Mouse (Mus musculus) granulocyte monocyte progenitor cell, adult 5-6 weeks (primary cell): Measurements from ENCODE around the gene Frat2. TPM values are rescaled to one million over a fixed set of nuclear protein-coding genes. Genes with fewer than 3 reads are reported as not detected.

Source experiments
- ATAC-seq: replicated peaks from 2 replicates; pipeline ENCODE4 v1.8.0; 2016; ENCODE audit warnings: mild to moderate bottlenecking, moderate TSS enrichment, inconsistent platforms; ENCODE audit not compliant: poor library complexity, severe bottlenecking
- total RNA-seq, 2 experiments: library from RNA; stranded (forward) in 1 of 2; stranded (reverse) in 1 of 2; fragments of 200-712, 200-1000 nt in 1 of 2; fragments of >200 nt in 1 of 2; fragmentation: Nextera tagmentation in 1 of 2; gene quantifications; 2 replicates each; pipeline ENCODE4 v1.2.3; 2014 to 2017

The Frat2 gene
- total RNA-seq, 2 experiments from 2014 or later: 18.9 to 33.4 TPM

- ATAC-seq: no peak
Measured at GRCm38 (mm10) chr19:41826529-41826928, 21.4 kb downstream of the Frat2 start.

- peak; percentile 59 for ATAC-seq
Measured at GRCm38 (mm10) chr19:41824950-41825349, 23.0 kb downstream of the Frat2 start.

- no peak for ATAC-seq
Measured at GRCm38 (mm10) chr19:41822589-41822988, 25.3 kb downstream of the Frat2 start.

DNA sequence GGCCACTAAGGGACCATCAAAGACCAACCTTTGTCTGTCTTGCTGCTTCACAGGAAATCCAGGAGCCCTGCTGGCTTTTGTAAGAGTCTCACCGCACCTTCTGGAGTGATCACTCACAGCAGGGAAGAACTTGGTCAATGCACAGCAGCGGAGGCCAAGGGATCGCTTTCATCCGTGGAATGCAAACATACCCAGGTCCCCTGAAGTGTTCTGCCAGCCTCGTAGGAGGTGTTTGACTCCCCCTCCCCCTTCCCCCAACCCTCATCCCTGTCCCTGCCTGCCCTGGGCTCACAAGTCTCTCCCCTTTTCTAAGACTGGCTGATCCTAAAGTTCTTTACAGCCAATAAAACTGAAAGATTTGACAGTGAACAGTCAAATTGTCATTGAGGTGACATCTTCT lies 26.5 kb downstream of the Frat2 start:
- ATAC-seq: no peak

DNA sequence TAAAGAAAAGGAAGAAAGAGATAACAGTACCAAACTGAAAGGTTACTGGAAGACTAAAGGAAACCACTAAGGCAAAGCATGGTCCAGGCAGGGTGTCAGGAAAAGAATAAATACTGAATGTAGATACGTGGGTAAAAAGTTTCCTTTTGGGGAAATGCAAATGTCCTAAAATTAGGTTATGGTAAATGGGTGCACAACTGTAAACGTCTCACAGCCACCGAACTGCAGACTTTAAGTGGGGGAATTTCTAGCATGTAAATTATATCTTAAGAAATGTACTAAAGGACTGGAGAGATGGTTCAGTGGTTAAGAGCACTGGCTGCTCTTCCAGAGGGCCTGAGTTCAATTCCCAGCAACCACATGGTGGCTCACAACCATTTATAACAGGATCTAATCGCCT lies 29.2 kb downstream of the Frat2 start:
- no peak for ATAC-seq

- ATAC-seq: no peak
Measured at GRCm38 (mm10) chr19:41817325-41817724, 30.6 kb downstream of the Frat2 start.

DNA sequence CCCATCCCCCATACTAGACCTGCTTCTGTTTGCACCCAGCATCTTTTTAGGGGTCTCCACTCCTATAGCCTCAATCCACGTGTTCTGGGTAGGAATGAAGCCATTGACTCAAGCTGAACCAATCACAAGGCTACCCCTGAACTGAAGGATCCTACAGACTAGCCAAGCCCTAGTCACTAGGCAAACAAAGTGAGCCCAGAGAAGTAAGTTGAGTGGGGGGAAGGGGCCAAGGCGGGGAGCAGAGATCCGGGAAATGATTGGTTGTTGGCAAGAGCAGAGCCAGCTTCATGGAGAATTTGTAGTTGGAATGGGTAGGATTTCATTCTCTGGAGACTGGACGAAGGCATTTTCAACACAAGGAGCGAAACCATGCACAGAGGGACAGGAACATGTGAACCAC lies 31.0 kb downstream of the Frat2 start:
- no peak for ATAC-seq

DNA sequence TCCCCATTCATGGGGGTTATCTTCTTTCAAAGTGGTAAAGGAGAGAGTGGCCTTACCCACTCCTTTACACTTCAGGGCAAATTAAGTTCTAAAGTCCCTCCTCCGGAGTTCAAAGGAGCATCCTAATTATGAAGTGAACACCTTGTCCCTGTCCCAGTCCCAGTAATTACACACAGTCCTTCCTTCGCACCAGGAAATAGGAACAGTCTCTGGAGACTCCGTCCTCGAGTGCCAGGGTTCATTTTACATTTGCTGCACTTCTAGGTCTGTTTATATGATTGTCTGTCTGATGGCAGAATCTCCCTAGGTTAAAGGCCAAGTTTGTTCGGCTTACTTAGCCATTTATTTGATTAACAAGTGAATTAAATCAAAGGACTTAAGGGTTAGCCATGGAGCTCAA lies 31.5 kb downstream of the Frat2 start:
- no peak for ATAC-seq

DNA sequence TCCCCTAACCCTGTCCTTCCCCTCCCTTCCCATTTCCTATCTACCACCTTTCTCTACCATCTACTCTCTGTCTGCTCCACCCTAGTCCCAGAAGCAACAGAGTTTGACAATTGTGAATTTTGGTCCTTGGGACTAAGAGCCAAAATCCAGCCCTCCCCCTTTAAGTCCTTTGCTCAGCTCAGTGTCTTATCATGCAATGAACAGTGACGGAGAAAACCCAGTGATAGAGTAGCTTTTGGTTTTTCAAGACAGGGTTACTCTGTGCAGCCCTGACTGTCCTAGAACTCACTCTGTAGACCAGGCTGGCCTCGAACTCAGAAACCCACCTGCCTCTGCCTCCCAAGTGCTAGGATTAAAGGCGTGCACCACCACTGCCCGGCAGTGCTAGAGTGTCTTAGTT lies 34.6 kb downstream of the Frat2 start:
- no peak for ATAC-seq

DNA sequence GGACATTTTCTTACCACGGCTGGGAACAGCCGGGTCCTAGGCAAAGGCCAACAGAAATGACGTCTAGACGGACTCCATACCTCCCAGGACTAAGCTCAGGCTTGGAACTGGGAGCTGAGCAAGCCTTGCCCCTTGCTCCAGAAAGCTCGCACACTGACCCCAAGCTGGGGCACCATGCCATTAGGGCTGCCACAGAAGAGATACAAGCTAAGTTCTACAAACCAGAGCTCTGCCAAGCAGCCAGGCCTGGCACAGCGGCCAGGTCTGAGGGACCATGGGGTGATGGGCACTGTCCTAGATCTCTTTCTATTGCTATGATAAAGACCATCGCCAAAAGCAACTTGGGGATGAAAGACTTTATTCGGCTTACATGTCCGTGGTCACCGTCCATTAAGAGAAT lies 35.4 kb downstream of the Frat2 start:
- ATAC-seq: no peak

DNA sequence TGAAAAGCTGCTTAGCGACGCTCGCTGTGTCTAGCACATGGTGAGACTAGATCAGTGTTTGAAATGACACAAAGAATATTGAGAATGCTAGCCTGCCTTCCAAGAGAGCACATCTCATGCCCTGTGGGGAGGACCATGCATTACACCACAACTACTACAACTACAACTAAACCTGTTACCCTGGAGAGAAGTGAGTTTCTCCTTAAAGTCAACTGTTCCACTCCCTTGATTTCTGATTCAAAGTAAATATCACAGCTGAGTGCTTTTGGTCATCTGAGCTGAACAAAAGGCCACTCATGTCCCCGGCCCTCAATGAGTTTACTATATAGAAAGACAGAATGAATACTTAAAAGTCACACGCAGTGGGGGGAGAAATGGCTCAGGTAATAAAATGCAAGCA lies 37.9 kb downstream of the Frat2 start:
- ATAC-seq: no peak

- ATAC-seq: no peak
Measured at GRCm38 (mm10) chr19:41808104-41808634, 39.8 kb downstream of the Frat2 start.

DNA sequence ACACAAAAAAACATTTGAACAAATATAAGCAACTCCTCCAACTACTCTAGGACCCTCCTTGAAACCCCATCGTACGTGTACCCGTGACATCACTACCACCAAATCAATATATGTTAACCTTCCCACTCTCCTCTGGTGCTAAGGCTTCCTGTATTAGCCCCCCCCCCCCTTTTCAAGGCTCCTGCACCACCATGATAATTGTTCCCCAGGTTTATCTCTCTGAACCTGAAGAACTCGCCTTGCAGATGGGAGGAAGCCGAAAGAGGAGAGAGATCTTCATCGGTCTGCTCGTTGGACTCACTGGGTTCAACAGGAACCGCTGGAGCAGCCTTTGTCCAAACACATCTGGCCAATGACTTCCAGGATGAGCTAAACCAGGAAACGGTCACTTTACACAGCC lies 40.4 kb downstream of the Frat2 start:
- ATAC-seq: no peak

DNA sequence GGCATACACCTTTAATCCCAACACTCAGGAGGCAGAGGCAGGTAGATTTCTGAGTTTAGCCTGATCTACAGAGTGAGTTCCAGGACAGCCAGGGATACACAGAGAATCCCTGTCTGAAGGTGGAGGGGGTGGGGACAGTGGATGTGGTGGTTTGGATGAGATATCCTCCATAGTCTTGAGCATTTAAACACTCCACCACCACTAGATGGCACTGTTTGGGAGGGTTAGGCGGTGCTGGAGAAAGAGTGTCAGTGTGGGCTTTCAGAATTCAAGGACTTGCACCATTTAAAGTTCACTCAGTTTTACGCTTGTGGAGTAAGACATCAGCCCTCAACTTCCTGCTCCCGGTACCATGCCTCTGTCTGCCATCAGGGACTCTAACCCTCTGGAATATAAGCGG lies 42.1 kb downstream of the Frat2 start:
- no peak for ATAC-seq

DNA sequence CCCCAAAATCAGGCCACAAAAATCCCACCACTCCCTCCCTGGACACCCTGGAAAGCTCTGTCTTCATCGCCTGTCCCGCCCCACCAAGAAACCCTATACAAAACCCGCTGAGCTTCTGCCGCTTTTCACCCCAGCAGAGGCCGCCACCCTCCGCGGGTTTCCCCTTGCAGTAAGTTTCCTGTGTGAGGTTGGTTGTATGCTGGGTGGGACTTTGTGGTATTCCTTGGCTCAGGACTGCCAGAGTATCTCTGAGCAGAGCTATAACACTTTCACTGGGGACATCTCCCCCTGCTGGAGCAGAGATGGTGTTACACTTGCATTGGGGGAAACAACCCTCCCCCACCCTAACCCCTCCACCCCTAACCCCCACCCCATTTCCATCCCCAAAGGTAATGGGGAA lies 44.6 kb downstream of the Frat2 start:
- peak; percentile 66 for ATAC-seq

GRCm38 (mm10) chr19:41801742-41802369 lies 46.1 kb downstream of the Frat2 start, which contains the start of gene Arhgap19:
TSS of gene Arhgap19 (minus strand) at chr19:41802047.
- peak; percentile 86 for ATAC-seq

GRCm38 (mm10) chr19:41800986-41801741 lies 46.8 kb downstream of the Frat2 start:
- no peak for ATAC-seq

- no peak for ATAC-seq
Measured at GRCm38 (mm10) chr19:41800451-41800850, 47.5 kb downstream of the Frat2 start.

DNA sequence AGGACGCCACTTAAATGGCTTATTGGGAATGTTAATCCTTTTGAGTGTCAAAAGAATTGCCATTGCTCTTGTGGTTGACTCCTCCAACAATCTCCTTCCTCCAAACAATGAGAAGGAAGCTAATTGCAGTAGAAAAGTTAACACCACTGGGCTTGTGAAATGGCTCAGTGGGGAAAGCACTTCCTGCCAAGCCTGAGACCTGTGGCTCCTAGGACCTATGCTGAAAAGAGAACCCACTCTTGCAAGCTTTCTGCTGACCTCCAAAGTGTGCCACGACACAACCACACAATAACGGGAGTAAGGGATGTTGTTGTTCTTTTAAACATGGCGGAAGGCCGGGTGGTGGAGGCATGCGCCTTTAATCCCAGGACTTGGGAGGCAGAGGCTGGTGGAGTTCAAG lies 50.4 kb downstream of the Frat2 start:
- ATAC-seq: peak; percentile 52

GRCm38 (mm10) chr19:41796789-41797327 lies 51.1 kb downstream of the Frat2 start:
- ATAC-seq: peak; percentile 69

DNA sequence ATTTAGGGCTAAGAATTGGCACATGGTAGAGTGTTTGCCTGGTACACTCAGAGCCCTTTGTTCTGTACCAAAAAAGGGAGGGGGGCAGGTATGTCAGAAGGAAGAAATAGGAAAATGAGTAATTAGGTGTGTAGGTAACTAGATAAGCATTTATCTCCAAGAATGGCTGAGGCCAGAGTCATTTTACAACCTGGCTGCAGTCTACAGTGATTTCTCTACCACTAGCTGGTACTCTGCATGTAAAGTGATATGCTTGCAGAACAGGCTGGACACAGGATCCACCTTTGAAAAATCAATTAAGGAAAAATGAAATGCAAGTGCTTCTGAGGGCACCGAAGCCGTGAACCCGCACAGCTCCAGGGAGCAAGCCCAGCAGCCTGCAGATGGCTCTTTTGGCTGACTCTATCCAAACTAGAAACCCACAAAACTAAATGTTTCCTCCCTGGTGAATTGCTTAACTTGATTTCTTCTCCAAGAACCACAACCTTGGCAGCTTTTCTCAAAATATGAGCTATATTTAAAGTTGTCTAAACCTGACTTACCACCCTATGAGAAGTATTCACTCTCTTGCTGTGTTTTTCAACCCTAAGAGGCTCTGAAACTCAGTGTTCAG lies 51.7 kb downstream of the Frat2 start:
- peak; percentile 26; the same call in 1 of the 2 replicates for ATAC-seq
